Mouse (Mus musculus): ENCODE results near the gene Gm5678.

The Gm5678 gene

GRCm38 (mm10) chr16:93627761-93628400 is at the start of gene Gm5678:
TSS of gene Gm5678 (plus strand) at chr16:93628097.
- DNase-seq (ENCODE audit: extremely low spot score), result no peak

GRCm38 (mm10) chr16:93578346-93579005 is 49.4 kb upstream of the Gm5678 start:
- no peak for DNase-seq (ENCODE audit: extremely low spot score)

- no peak for DNase-seq (ENCODE audit: extremely low spot score)
Measured at GRCm38 (mm10) chr16:93581125-93581524, 46.8 kb upstream of the Gm5678 start.

GRCm38 (mm10) chr16:93584976-93585702 is 42.8 kb upstream of the Gm5678 start:
- DNase-seq (ENCODE audit: extremely low spot score), result no peak

GRCm38 (mm10) chr16:93585703-93586205 is 42.1 kb upstream of the Gm5678 start:
- no peak for DNase-seq (ENCODE audit: extremely low spot score)

- DNase-seq (ENCODE audit: extremely low spot score), result no peak
Measured at GRCm38 (mm10) chr16:93586382-93586781, 41.5 kb upstream of the Gm5678 start.

GRCm38 (mm10) chr16:93588281-93588680 is 39.6 kb upstream of the Gm5678 start:
- DNase-seq (ENCODE audit: extremely low spot score), result no peak

- no peak for DNase-seq (ENCODE audit: extremely low spot score)
Measured at GRCm38 (mm10) chr16:93590915-93591314, 37.0 kb upstream of the Gm5678 start.

- DNase-seq (ENCODE audit: extremely low spot score), result no peak
Measured at GRCm38 (mm10) chr16:93591450-93592430, 36.2 kb upstream of the Gm5678 start.

- DNase-seq (ENCODE audit: extremely low spot score), result no peak
Measured at GRCm38 (mm10) chr16:93592711-93593110, 35.2 kb upstream of the Gm5678 start.

GRCm38 (mm10) chr16:93593406-93593805 is 34.5 kb upstream of the Gm5678 start:
- DNase-seq (ENCODE audit: extremely low spot score), result no peak

GRCm38 (mm10) chr16:93594448-93594847 is 33.4 kb upstream of the Gm5678 start:
- DNase-seq (ENCODE audit: extremely low spot score), result no peak

GRCm38 (mm10) chr16:93595766-93596165 is 32.1 kb upstream of the Gm5678 start:
- no peak for DNase-seq (ENCODE audit: extremely low spot score)

- no peak for DNase-seq (ENCODE audit: extremely low spot score)
Measured at GRCm38 (mm10) chr16:93596807-93597206, 31.1 kb upstream of the Gm5678 start.

- no peak for DNase-seq (ENCODE audit: extremely low spot score)
Measured at GRCm38 (mm10) chr16:93597551-93597950, 30.3 kb upstream of the Gm5678 start.

- no peak for DNase-seq (ENCODE audit: extremely low spot score)
Measured at GRCm38 (mm10) chr16:93599461-93599860, 28.4 kb upstream of the Gm5678 start.

- peak; percentile 93 for DNase-seq (ENCODE audit: extremely low spot score)
Measured at GRCm38 (mm10) chr16:93603439-93604212, 24.3 kb upstream of the Gm5678 start, which contains the start of gene Setd4. TSS of gene Setd4 (minus strand) at chr16:93604063.

- DNase-seq (ENCODE audit: extremely low spot score), result peak; percentile 36
Measured at GRCm38 (mm10) chr16:93604481-93604969, 23.4 kb upstream of the Gm5678 start.

GRCm38 (mm10) chr16:93605553-93605952 is 22.3 kb upstream of the Gm5678 start, which contains the start of gene Cbr1:
TSS of gene Cbr1 (plus strand) at chr16:93605853.
- no peak for DNase-seq (ENCODE audit: extremely low spot score)

GRCm38 (mm10) chr16:93606146-93606545 is 21.8 kb upstream of the Gm5678 start:
- no peak for DNase-seq (ENCODE audit: extremely low spot score)
